Mouse (Mus musculus) lung, postnatal 0 days (tissue): ENCODE results near the gene Scarb2. TPM values are rescaled to one million over a fixed set of nuclear protein-coding genes. Genes with fewer than 3 reads are reported as not detected.

ENCODE experiments used
- ATAC-seq: fragments of 200-750 bp; cut with Nextera tagmentation; 2 replicates; pipeline ENCODE4 v1.8.0; 2017; ENCODE audit warnings: moderate library complexity
- DNase-seq: peaks from one replicate; pipeline ENCODE4 v3.0.0-alpha.2; 2016; ENCODE audit warnings: low spot score
- H3K27ac ChIP-seq: fragments of 300-500 bp; sonication (generic); 2 replicates; pipeline ENCODE4 v1.5.1; 2014; ENCODE audit warnings: antibody characterized with exemption, mild to moderate bottlenecking, low read length, mixed read lengths
- H3K27me3 ChIP-seq: fragments of 300-500 bp; sonication (generic); replicated peaks from 2 replicates; pipeline ENCODE4 v1.6.1; 2014; ENCODE audit warnings: low read length, mixed read lengths; ENCODE audit not compliant: insufficient read depth
- H3K36me3 ChIP-seq: fragments of 300-500 bp; sonication (generic); 2 replicates; pipeline ENCODE4 v1.6.1; 2014; ENCODE audit warnings: low read length, mixed read lengths; ENCODE audit not compliant: insufficient read depth
- H3K4me1 ChIP-seq: fragments of 300-500 bp; sonication (generic); 2 replicates; pipeline ENCODE4 v1.6.1; 2014; ENCODE audit warnings: antibody characterized with exemption, low read depth, low read length, mixed read lengths; ENCODE audit not compliant: insufficient read depth
- H3K4me2 ChIP-seq: fragments of 300-500 bp; sonication (generic); replicated peaks from 2 replicates; pipeline ENCODE4 v1.6.1; 2014; ENCODE audit warnings: low read depth, mild to moderate bottlenecking, low read length, moderate library complexity, mixed read lengths
- H3K4me3 ChIP-seq: fragments of 300-500 bp; sonication (generic); 2 replicates; pipeline ENCODE4 v1.5.1; 2014; ENCODE audit warnings: low read depth, low read length
- H3K9ac ChIP-seq: fragments of 300-500 bp; sonication (generic); replicated peaks from 2 replicates; pipeline ENCODE4 v1.6.1; 2014; ENCODE audit warnings: low read depth, mild to moderate bottlenecking
- H3K9me3 ChIP-seq: fragments of 300-500 bp; sonication (generic); 2 replicates; pipeline ENCODE4 v1.6.1; 2016; ENCODE audit warnings: low read length, mixed read lengths
- CTCF ChIP-seq: IDR thresholded peaks from 2 replicates; pipeline ENCODE4 v1.5.1; 2016; ENCODE audit warnings: antibody characterized with exemption, mild to moderate bottlenecking
- EP300 ChIP-seq: IDR thresholded peaks from 2 replicates; pipeline ENCODE4 v1.6.1; 2016; ENCODE audit warnings: antibody characterized with exemption, mild to moderate bottlenecking, control low read depth
- WGBS: fragments of 180-500 bp; shearing (Covaris S2); extraction: QIAGEN DNeasy Blood & Tissue Kit; methylation state at CpG from one replicate; pipeline ENCODE4 v1.1.7; 2014; 5-methylcytosine and 5-hydroxymethylcytosine counted together
- polyA plus RNA-seq: library from polyadenylated mRNA; unstranded; fragments of >200 nt; fragmentation: Nextera tagmentation; extraction: Ambion mirVana; gene quantifications from 2 replicates; pipeline ENCODE4 v1.2.1, GENCODE M21; 2015

Scarb2 gene
- polyA plus RNA-seq, 1 experiment from 2014 or later: 52.4 TPM

GRCm38 (mm10) chr5:92424126-92424525, 82.5 kb downstream of the Scarb2 start:
- H3K4me1 ChIP-seq: no peaks in the 10 kb centered on the region
- H3K4me2 ChIP-seq: no peak overlapping the region
- no peaks in the 10 kb centered on the region for H3K9me3 ChIP-seq
- DNase-seq (no peak), ATAC-seq (no peak)
- TF ChIP-seq EP300 (no peak), CTCF (no peak)
- H3K27me3 ChIP-seq: no peaks in the 10 kb centered on the region
- H3K36me3 ChIP-seq: peaks cover 11% of the 10 kb centered on the region; the same call in 1 of the 2 replicates
- H3K9ac ChIP-seq: no peak overlapping the region
- H3K4me3 ChIP-seq: no peak overlapping the region
- WGBS: 91% methylated on average over 11 of the region's 11 CpGs
- no peak overlapping the region for H3K27ac ChIP-seq

GRCm38 (mm10) chr5:92413982-92414375, 92.7 kb downstream of the Scarb2 start:
- no peaks in the 10 kb centered on the region for H3K9me3 ChIP-seq
- ATAC-seq (no peak), DNase-seq (no peak)
- no peak overlapping the region for H3K4me3 ChIP-seq
- WGBS: 82% methylated on average over 8 of the region's 8 CpGs
- H3K36me3 ChIP-seq: peaks cover 20% of the 10 kb centered on the region; the same call in 1 of the 2 replicates
- TF ChIP-seq EP300: no peak
- TF ChIP-seq CTCF: no peak
- no peak overlapping the region for H3K9ac ChIP-seq
- H3K27ac ChIP-seq: no peak overlapping the region
- H3K4me2 ChIP-seq: no peak overlapping the region
- H3K27me3 ChIP-seq: no peaks in the 10 kb centered on the region
- H3K4me1 ChIP-seq: no peaks in the 10 kb centered on the region

- no peaks in the 10 kb centered on the region for H3K4me1 ChIP-seq
- no peak overlapping the region for H3K4me3 ChIP-seq
- H3K9me3 ChIP-seq: no peaks in the 10 kb centered on the region
- DNase-seq (no peak), ATAC-seq (no peak)
- 84% methylated on average over 11 of the region's 11 CpGs for WGBS
- H3K36me3 ChIP-seq: peaks cover 16% of the 10 kb centered on the region; the same call in 1 of the 2 replicates
- no peak for TF ChIP-seq CTCF
- TF ChIP-seq EP300: no peak
- H3K27me3 ChIP-seq: no peaks in the 10 kb centered on the region
- H3K9ac ChIP-seq: no peak overlapping the region
- no peak overlapping the region for H3K27ac ChIP-seq
- H3K4me2 ChIP-seq: no peak overlapping the region
Observed at GRCm38 (mm10) chr5:92413271-92413981, 93.2 kb downstream of the Scarb2 start.

- no peaks in the 10 kb centered on the region for H3K27me3 ChIP-seq
- 63% methylated on average over 7 of the region's 7 CpGs for WGBS
- H3K4me3 ChIP-seq: no peak overlapping the region
- no peaks in the 10 kb centered on the region for H3K4me1 ChIP-seq
- no peak for DNase-seq
- H3K4me2 ChIP-seq: no peak overlapping the region
- ATAC-seq: no peak
- TF ChIP-seq EP300: no peak
- no peak for TF ChIP-seq CTCF
- 0 out of 2 replicates have a peak, but pooled peaks cover 5% of the 10 kb centered on the region for H3K36me3 ChIP-seq
- H3K27ac ChIP-seq: no peak overlapping the region
- no peak overlapping the region for H3K9ac ChIP-seq
- H3K9me3 ChIP-seq: no peaks in the 10 kb centered on the region
Observed at GRCm38 (mm10) chr5:92411461-92412140, 95.0 kb downstream of the Scarb2 start.

GRCm38 (mm10) chr5:92410486-92410885, 96.1 kb downstream of the Scarb2 start:
- no peak for DNase-seq
- no peak for TF ChIP-seq EP300
- TF ChIP-seq CTCF: no peak
- H3K4me2 ChIP-seq: no peak overlapping the region
- H3K4me1 ChIP-seq: no peaks in the 10 kb centered on the region
- H3K4me3 ChIP-seq: no peak overlapping the region
- ATAC-seq: no peak
- no peaks in the 10 kb centered on the region for H3K9me3 ChIP-seq
- H3K36me3 ChIP-seq: 0 out of 2 replicates have a peak, but pooled peaks cover 4% of the 10 kb centered on the region
- 92% methylated on average over 5 of the region's 5 CpGs for WGBS
- no peak overlapping the region for H3K9ac ChIP-seq
- H3K27me3 ChIP-seq: no peaks in the 10 kb centered on the region
- H3K27ac ChIP-seq: no peak overlapping the region

GRCm38 (mm10) chr5:92409361-92410155, 97.1 kb downstream of the Scarb2 start:
- Histone ChIP-seq H3K9ac (no peak overlapping the region), H3K27ac (no peak overlapping the region), H3K4me1 (no peaks in the 10 kb centered on the region), H3K4me2 (no peak overlapping the region), H3K27me3 (no peaks in the 10 kb centered on the region), H3K9me3 (no peaks in the 10 kb centered on the region), H3K36me3 (0 out of 2 replicates have a peak, but pooled peaks cover 4% of the 10 kb centered on the region), H3K4me3 (no peak overlapping the region)
- TF ChIP-seq EP300 (no peak), CTCF (no peak)
- ATAC-seq (peak; percentile 72), DNase-seq (peak; percentile 46)
- 56% methylated on average over 9 of the region's 9 CpGs for WGBS
